Mouse (Mus musculus): ENCODE data around the gene Fam196b. TPM values are rescaled to one million over a fixed set of nuclear protein-coding genes. Genes with fewer than 3 reads are reported as not detected.

Fam196b gene
- total RNA-seq, 2 experiments from 2014 or later: not detected

DNA sequence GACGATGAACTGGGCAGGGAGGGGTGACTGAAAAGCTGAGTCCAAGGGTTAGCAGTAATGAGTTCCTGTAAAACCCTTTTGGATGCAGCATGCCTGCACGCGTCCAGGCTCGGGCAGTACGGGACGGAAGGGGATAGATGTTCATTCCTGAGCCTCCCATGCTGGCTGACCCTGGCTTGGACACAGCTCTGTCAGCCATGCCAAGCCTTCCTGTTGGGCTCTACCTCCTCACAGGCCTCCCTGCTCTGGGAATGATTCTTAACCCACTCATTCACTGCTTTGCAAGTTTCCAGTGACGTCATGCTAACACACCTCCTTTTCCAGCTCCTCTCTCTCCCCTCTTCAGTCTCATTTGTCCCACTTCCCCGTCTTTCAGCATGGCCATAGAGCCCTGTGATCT is 9.0 kb downstream of the Fam196b start:
- ATAC-seq (replicated peaks; ENCODE audit: poor library complexity): no peak

DNA sequence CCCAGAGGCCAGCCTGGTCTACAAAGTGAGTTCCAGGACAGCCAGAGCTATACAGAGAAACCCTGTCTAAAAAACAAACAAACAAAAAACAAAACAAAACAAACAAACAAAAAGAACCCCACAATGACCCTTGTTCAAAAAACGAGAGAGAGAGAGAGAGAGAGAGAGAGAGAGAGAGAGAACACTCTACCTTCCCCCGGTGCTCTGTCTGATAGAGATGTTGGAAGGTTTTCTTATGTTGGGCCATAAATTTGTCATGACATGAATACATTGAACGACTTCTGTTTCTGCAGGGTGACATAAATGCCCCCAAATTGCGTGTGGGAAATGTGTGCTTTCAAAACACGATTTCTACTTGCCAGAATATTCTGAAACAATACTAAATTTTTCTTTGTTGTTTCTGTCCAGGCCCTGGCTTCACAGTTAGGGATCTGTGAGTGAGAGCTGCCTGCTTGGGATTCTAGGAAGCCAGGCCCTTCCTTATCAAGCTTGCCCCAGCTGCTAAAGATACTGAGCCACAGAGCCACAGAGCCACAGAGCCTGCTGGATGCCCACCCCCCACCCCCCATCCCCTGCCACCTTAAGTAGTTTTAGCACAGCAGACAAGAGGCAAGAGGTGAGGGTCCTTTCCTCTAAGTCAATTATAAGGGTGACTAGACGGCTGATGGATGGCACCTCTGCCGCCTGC is 17.9 kb downstream of the Fam196b start:
- peak; percentile 58; the same call in 1 of the 2 replicates for ATAC-seq (replicated peaks; ENCODE audit: poor library complexity)

DNA sequence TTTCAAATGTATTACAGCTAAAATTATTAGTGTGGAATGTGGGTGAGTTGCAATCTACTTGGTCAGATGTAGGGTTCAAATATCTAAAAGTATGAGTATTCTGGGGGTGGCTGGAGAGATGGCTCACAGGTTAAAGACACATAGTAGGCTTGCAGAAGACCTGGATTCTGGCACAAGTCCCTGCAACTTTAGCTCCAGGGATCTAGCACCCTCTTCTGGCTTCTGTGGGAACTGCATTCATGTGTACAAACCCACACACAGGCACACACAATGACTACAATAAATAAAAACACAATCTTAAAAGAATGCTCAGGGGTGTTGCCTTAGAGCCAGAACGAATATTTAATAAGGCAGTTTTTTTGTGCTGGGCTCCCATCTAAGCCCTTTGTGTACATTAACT is 23.3 kb downstream of the Fam196b start:
- no peak for ATAC-seq (replicated peaks; ENCODE audit: poor library complexity)

DNA sequence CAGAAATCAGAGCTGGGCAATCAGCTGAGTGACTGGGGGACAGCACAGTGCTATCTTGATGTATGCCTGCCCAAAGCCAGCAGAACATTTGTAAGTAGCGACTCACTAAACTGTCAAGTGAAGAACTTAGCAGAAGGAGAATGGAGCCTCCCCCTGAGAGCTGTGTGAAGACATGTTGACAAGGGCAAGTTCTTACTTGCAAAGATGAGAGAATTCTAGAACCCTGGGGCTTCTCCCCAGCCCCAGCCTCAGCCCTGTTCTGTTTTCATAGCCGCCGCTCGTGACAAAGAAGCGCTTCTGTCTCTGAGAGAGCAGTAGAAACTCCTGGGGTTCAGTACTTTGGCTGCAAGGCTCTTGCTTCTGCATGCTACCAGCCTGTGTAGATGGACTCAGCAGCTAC is 25.1 kb downstream of the Fam196b start:
- no peak for ATAC-seq (replicated peaks; ENCODE audit: poor library complexity)

DNA sequence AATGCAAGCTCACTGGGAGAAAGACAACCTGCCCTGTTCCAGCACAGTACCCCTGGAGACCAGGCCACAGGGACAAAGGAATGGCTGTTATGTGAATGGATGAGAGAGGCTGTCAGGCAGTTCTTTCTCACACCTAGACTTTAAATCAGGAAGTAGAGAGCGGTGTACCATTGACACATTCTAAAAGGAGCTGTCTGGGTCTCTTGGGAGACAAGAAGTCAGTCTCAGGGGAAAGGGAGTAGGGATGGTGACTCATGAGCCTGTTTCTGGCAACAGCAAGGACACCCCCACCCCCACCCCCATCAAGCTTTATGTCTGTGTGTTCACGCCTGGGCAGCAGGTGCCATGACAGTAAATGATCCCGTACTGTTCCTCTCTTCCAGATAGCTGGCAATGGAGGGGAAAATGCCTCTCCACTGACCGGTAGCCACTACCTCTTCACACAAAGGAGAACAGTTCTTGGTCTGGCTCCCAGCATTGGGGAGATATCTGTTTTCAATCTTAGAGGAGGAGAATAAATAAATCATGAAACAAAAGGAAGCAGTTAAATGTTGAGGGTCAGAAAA is 29.2 kb downstream of the Fam196b start:
- ATAC-seq (replicated peaks; ENCODE audit: poor library complexity): no peak

DNA sequence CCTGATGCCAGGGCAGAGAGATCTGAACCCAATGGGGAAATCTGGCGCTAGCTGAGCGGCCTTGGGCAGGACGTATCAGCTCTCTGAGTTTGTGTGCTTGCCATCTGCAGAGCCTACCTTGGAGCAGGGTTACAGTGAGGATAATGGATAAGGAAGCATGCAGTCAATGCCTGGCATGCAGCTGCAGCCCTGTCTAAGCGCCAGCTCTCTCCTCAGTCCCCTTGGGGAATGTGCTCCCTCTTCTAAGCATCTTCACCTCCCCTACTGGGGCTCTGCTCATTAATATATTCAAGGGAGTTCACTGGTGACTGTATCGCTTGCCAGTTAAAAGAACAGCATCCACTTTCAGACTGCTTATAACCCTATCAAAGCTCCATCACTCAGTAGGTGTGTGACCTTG is 29.7 kb downstream of the Fam196b start:
- ATAC-seq (replicated peaks; ENCODE audit: poor library complexity): no peak

DNA sequence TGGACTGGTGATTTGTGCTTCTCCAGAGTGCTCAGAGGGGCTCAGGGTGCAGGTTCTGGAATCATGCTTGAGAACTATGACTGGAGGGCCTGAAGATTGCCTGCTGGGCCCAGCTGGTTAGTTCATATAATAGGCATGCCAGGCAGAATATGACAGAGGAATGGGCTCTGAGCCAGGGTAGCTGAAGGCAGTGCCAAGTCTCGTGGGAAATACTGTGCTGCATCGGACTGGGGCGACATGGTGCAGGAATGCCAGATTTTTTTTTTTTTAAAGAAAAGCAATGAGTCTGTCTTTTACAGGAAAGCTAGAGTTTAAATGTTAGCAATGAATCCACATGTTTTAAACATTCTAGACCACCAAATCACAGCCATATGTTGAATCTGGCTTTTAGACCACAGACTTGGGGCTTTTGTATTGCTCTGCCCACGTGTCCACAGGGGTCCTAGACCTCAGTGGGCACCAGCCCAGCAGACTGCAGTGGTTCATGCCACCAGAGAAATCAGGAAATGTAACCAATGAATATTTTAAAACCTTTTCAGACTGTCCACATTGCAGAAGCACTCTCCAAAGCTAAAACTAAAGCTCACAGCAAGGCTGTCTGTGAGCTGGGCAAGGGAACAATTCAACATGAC is 33.8 kb downstream of the Fam196b start:
- no peak for ATAC-seq (replicated peaks; ENCODE audit: poor library complexity)

DNA sequence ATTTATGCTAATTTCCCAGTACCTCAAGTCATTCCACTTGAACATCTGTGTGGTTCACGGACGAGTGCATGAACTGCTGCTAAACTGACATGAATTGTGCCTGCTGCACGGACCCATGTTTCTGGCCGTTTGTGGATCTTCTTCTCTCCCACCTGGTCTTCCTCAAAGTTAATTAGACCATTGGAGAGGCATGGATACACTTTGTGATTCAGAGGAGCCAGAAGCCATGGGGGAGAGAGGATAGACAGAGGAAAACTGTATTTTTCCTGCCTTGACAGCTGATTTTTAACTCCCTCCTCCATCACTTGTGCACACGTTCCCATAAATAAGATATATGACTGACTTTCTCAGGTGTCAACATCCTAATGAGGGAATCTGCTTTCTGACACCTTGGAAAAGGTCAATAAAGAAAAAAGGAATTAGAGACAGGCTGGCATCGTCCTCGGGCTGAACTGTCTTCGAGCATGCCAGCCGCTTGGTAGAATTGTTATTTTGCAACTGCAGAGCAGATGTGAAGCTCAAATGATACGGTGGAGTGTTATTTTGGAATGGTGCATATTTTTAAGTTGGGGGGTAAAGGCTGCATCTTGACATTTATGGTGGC is 34.9 kb downstream of the Fam196b start:
- ATAC-seq (replicated peaks; ENCODE audit: poor library complexity): no peak

DNA sequence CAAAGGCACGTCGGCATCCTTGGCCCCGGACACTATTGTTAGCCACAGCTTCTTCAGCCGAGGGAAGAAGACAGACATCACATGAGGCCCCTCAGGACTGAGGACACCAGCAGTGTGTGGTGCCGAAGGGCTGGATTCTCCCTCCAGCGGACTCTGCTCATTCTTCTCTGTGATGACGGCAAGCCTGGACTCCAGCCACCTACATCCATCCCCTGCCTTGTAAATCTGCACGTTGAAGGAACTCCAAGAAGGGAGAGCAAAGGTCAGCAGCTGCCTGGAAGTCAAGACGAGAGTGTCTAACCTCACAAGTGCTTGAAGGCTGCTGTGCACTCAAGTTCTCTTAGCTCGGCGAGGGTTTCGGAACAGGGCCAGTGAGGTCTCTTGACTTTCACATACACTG is 40.8 kb downstream of the Fam196b start:
- no peak for ATAC-seq (replicated peaks; ENCODE audit: poor library complexity)

DNA sequence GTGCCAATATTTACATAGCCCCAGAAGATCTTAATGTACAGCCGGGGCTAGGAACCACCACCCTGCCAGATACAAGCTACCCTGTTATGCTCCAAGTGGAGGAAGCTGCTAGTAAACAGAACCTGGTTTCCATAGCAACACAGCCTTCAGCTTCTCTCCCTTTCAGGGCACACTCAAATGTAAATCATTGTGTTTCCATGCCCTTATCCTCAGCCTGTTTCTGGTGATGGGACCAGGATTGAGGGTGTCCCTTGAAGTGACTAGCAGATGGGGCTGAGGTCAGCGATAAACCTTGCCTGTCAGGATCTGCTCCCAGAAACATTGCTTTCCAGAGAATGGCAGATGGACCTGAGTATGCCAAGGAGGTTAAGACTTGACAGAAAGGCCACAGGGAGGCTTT is 41.5 kb downstream of the Fam196b start:
- ATAC-seq (replicated peaks; ENCODE audit: poor library complexity): no peak

DNA sequence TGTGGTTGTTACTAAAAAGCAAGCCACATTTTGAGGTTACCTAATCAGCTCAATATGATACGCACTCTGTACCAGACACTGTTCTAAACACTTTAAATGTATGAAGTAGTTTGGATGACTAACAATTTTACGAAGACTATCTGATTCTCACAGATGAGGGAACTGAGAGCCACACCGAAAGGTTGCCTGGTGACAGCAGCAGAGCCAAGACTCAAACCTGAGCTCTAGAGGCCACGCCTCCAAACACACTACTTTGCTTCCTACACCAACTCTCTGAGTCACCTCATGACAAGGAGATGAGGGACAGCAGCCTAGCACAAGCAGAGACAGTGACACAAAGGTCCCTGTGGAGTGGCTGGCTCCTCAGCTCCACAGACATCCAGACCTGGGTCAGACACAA is 57.6 kb downstream of the Fam196b start:
- ATAC-seq (replicated peaks; ENCODE audit: poor library complexity): peak; percentile 64

DNA sequence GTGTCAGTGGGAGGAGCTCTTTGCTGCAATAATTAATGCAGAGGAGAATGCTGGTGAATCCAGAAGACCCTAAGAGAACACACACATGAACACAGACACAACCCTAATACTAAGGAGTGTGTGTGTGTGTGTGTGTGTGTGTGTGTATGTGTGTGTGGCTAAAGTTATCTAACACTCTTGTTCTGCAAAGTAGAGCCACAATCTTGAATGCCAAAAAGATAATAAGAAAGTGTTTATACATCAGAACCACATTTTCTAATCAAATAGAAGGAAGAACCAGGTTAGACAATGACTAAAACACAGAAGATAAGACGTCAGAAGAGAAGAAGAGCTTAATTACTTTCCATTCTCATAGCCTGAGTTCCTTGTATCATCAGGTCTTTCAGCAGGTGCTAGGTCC is 60.9 kb downstream of the Fam196b start:
- no peak for ATAC-seq (replicated peaks; ENCODE audit: poor library complexity)

DNA sequence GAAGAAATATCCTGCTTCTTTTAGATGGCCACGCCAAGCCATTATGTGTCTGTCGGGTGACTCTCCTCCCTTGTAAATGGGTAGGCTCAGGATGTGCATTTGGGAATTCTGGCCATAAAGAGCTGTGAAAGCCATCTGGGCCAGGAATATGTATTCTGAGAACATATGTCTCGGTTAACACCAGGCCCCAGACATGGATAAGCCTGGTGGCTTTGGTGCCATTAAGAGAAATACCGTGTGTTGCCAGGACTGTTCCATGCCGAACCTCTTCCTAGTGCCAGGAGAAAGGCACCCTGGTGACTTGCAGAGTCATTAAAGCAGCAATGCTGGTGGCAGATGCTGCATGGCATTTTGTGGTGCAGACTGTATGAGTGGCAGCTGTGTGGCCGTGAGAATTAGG is 63.0 kb downstream of the Fam196b start:
- no peak for ATAC-seq (replicated peaks; ENCODE audit: poor library complexity)

DNA sequence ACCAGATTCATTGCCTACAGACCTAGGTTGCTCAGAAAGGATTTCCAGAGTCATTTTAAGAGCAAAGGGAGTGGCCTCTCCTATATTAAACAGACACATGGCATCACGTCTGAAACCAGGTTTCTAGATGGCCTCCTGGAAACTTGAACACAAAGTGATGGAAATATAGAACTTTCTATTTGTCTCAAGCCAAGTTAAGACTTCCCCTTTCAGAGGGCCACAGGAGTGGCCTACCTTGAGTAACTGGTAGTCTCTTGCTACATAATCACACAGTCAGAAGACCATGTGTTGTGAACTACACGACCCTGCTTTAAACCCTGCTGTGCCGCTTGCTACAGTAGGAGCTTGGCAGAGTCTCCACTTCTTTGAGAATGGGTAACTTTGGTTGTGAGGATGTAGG is 68.9 kb downstream of the Fam196b start:
- ATAC-seq (replicated peaks; ENCODE audit: poor library complexity): peak; percentile 58

DNA sequence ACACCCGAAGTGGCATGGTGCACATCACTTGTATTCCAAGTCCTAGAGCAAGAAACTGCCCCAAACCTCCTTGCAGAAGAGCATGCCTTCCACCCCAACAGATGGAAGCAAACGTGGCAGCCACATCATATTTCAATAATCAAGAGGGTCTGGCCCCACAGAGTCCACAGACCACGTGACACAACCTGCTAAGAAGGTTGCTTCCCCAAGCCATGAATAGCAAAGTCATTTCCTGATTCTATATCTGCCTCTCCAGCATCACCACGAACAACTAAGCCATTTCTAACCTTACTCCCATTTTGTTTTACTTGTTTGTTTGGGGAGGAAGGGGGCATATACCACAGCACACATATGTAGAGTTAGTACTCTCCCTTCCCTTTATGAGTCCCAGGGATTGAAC is 69.6 kb downstream of the Fam196b start:
- peak; percentile 60 for ATAC-seq (replicated peaks; ENCODE audit: poor library complexity)

DNA sequence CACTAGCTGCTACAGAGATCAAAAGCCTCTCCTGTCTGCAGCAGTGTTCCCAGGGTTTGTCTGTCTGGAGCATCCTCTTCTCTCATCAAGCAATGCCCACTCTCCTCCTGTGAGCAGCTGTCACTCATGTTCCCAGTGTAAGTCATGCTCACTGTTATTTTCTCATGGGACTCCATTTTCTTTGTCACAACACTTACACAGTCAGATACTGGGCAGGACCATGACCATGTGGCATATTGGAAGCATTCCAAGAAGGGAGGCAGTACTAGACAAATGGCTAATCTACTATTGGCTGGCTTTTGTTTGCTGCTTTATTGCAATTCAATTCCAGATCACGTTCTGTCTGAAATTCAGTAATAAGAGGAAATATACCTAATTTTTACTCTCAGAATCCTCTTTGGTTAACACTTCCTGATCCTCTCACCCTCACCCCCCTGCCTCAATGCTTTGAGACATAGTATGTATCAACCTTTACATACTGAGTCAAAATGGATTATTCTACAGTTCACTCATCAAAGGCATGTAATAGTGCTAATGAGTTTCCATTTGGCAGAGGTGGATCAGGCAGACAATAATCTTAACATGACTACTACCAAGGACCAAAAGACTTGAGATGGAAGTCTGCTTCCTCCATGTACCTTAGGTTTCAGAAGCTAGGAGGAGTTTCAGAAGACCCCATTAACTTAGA is 70.5 kb downstream of the Fam196b start:
- no peak for ATAC-seq (replicated peaks; ENCODE audit: poor library complexity)

DNA sequence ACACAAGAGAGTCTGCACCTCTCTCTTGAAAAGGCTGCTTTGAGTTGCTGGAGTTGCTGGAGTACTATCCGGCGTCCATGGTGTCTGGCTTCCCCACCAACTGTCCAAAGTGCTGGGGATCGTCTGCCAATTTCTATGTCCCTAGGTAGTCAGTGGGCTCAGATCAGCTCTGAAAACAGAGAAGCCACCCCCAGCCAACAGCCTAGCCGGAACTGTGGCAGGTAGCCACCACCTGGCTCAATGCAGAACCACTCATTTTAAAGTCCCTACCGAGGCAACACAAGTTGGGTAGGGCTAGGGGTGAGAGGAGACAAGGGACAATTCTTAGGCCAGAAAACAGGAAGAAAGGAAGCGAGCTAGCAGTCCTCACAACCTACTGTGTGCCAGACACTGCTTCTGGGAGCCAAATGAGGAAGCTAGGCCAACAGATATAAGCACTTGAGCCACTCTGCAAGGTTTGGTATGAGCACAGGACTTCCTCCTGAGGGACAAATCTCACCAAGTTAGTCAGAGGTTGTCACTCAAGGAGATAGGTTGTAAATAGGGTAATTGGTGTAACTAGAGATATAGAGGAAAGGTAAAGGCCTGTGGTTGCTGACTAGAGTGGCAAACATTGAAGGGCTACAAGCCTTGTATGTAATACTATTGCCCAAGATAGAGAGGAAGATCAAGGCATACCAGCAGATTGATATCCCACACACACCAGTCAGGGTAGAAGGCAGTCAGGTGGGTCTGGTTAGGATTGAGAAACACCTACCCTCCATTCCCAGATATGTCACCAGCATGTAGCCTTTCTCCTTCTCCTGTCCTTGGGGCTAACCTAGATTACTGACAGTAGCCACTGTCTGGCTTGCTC is 74.9 kb downstream of the Fam196b start:
- peak; percentile 94 for ATAC-seq (replicated peaks; ENCODE audit: poor library complexity)

DNA sequence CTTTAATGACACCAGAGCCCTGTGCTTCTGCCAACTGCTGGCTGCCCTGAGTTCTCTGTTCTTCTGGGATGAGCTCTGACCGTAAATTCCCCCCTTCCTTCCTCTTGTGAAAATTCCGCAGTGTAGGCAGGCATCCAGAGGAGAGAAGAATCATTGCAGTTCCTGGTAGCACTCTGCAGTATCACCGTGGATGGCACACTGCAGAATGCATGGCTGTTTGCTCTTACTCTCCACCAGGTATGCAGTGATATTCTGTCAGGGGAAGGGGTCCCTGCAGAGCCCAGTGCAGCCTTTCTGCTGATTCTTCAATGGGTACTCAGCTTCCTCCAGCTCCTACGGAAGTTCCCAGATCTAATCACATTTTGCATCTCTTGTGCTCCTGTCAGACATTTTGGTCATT is 77.5 kb downstream of the Fam196b start:
- ATAC-seq (replicated peaks; ENCODE audit: poor library complexity): no peak

DNA sequence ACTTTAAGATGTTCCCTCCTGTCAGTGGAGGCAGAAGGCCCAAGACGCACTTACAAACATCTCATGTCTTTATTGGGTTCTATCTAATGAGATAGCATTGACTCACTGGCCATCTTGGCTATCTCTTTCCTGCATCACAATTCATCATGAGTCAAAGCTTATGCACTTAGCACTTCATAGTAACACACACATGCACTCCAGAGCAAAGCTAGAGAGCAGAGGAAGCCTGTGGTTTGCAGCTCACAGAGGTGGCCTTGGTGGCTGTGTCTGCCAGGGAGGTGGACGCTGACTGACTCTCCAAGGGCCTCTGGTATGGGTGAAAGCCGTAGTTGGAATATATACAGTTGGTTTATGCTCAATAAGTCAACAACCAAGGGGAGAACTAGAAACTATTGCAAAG is 81.2 kb downstream of the Fam196b start:
- peak; percentile 37; the same call in 1 of the 2 replicates for ATAC-seq (replicated peaks; ENCODE audit: poor library complexity)

DNA sequence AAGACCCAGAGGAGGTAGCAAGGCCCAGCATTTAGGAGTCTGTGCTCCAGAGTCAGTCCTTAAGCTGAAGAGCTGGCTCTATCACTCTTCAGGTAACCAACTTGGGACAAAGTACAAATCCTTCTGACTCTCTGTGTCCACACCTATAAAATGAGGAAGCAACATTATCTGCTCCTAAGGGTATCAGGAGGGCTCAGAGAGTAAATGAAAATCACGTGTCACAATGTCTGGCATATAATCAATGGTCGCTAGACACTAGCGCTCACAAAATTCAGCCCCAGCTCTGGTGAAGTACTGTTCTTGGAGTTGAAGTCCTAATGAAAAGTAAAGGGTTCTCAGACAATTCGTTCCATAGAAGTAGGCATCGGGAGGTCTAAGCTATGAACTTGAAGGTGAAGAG is 83.0 kb downstream of the Fam196b start:
- no peak for ATAC-seq (replicated peaks; ENCODE audit: poor library complexity)

DNA sequence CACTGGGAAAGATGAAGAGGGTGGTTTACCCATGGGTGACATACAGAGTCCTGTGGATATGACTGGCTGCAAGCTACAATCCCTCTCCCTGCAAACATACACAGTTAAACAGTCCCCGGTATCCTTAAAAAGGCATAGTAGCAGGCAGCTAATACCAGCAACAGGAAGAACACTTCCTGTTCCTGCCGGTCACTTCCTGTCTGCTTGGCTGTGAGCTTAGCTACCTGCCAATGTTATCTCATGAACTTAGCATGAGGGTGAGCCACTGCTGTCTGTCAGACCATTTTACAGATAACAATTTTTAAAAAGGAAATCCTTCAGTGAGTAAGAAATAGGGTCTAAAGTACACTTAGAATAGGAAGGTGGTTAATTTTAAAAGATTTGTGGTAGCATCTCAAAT is 83.9 kb downstream of the Fam196b start:
- peak; percentile 42; the same call in 1 of the 2 replicates for ATAC-seq (replicated peaks; ENCODE audit: poor library complexity)
